Mouse (Mus musculus): ENCODE data around the gene Synpo2.
"Not testable (repeated sequence)": the region's sequence is repeated elsewhere in the genome, so short reads cannot be mapped to it uniquely, and the experiment has no call there.

DNA sequence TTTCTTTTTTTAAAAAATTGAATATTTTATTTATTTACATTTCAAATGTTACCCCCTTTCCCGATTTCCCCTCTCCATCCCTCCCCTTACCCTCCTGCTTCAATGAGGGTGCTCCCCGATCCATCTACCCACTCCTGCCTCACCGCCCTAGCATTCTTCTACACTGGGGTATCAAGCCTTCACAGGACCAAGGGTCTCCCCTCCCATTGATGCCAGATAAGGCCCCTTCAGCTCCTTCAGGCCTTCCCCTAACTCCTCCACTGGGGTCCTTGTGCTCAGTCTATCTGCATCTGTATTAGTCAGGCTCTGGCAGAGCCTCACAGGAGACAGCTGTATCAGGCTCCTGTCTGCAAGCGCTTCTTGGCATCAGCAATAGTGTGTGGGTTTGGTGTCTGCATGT lies 109.2 kb downstream of the Synpo2 start:
- TF ChIP-seq POLR2A (IDR thresholded peaks at IDR 0.05; ENCODE audit: borderline replicate concordance, extremely low read depth, insufficient read depth, insufficient read length, poor library complexity, severe bottlenecking); CTCF (IDR thresholded peaks at IDR 0.05; ENCODE audit: borderline replicate concordance, extremely low read depth, insufficient read depth, insufficient read length): not testable (repeated sequence)

Measured in brain, embryonic 14.5 days (tissue).